Mouse (Mus musculus) limb, embryonic 11.5 days (tissue): ENCODE measurements around the gene Sdhb. TPM values are rescaled to one million over a fixed set of nuclear protein-coding genes. Genes with fewer than 3 reads are reported as not detected.

Source experiments
- ATAC-seq: fragments of 200-750 bp; cut with Nextera tagmentation; 2 replicates; pipeline ENCODE4 v1.8.0; 2017; ENCODE audit warnings: low read depth; ENCODE audit not compliant: insufficient number of reproducible peaks, low FRiP score, low TSS enrichment
- DNase-seq: peaks from one replicate; pipeline ENCODE4 v3.0.0-alpha.2; 2015; ENCODE audit warnings: low spot score
- H3K27ac ChIP-seq: fragments of 300-500 bp; sonication (generic); replicated peaks from 2 replicates; pipeline ENCODE4 v1.5.1; 2014; ENCODE audit warnings: low read depth, mild to moderate bottlenecking, low read length
- H3K27me3 ChIP-seq: fragments of 300-500 bp; sonication (generic); 2 replicates; pipeline ENCODE4 v1.6.1; 2014; ENCODE audit warnings: mild to moderate bottlenecking, low read length, mixed read lengths; ENCODE audit not compliant: control insufficient read depth, insufficient read depth
- H3K36me3 ChIP-seq: fragments of 300-500 bp; sonication (generic); 2 replicates; pipeline ENCODE4 v1.6.1; 2014; ENCODE audit warnings: mild to moderate bottlenecking, low read length, moderate library complexity, mixed read lengths; ENCODE audit not compliant: control insufficient read depth, insufficient read depth
- H3K4me1 ChIP-seq: fragments of 300-500 bp; sonication (generic); 2 replicates; pipeline ENCODE4 v1.6.1; 2014; ENCODE audit warnings: low read length, mixed read lengths; ENCODE audit not compliant: control insufficient read depth, insufficient read depth
- H3K4me2 ChIP-seq: fragments of 300-500 bp; sonication (generic); 2 replicates; pipeline ENCODE4 v1.6.1; 2014; ENCODE audit warnings: low read depth, mild to moderate bottlenecking, moderate library complexity; ENCODE audit not compliant: severe bottlenecking
- H3K4me3 ChIP-seq: fragments of 300-500 bp; sonication (generic); 2 replicates; pipeline ENCODE4 v1.5.1; 2014; ENCODE audit warnings: low read depth, low read length
- H3K9ac ChIP-seq: fragments of 300-500 bp; sonication (generic); 2 replicates; pipeline ENCODE4 v1.6.1; 2014; ENCODE audit warnings: mild to moderate bottlenecking, low read length
- H3K9me3 ChIP-seq: fragments of 300-500 bp; sonication (generic); 2 replicates; pipeline ENCODE4 v1.6.1; 2016; ENCODE audit warnings: low read length; ENCODE audit not compliant: control insufficient read depth
- WGBS: fragments of 180-500 bp; shearing (Covaris S2); extraction: QIAGEN DNeasy Blood & Tissue Kit; methylation state at CpG from one replicate; pipeline ENCODE4 v1.1.7; 2014; 5-methylcytosine and 5-hydroxymethylcytosine counted together
- polyA plus RNA-seq: library from polyadenylated mRNA; unstranded; fragments of >200 nt; fragmentation: Nextera tagmentation; extraction: Ambion mirVana; gene quantifications from 2 replicates; pipeline ENCODE4 v1.2.1, GENCODE M21; 2014

Sdhb gene
- polyA plus RNA-seq, 1 experiment from 2014 or later: 421 TPM

- Histone ChIP-seq H3K9ac (peak overlapping the region; percentile 92), H3K27ac (no peak overlapping the region; the same call in 1 of the 2 replicates), H3K4me1 (peaks cover 8% of the 10 kb centered on the region; the same call in 1 of the 2 replicates), H3K36me3 (no peaks in the 10 kb centered on the region), H3K4me2 (peak overlapping the region; percentile 92), H3K4me3 (peak overlapping the region; percentile 96), H3K27me3 (no peaks in the 10 kb centered on the region), H3K9me3 (no peaks in the 10 kb centered on the region)
- WGBS: 2% methylated on average over 38 of the region's 38 CpGs
- DNase-seq (no peak), ATAC-seq (peak; percentile 14; the same call in 1 of the 2 replicates)
Observed at GRCm38 (mm10) chr4:140961467-140962206, 634 bp downstream of the Sdhb start.

- no peak for ATAC-seq
- H3K4me3 ChIP-seq: peak overlapping the region; percentile 96
- 76% methylated on average over 8 of the region's 8 CpGs for WGBS
- H3K27me3 ChIP-seq: no peaks in the 10 kb centered on the region
- peak overlapping the region; percentile 92 for H3K9ac ChIP-seq
- peak overlapping the region; percentile 92 for H3K4me2 ChIP-seq
- peaks cover 8% of the 10 kb centered on the region; the same call in 1 of the 2 replicates for H3K4me1 ChIP-seq
- no peaks in the 10 kb centered on the region for H3K9me3 ChIP-seq
- no peak overlapping the region for H3K27ac ChIP-seq
- DNase-seq: no peak
- H3K36me3 ChIP-seq: no peaks in the 10 kb centered on the region
Observed at GRCm38 (mm10) chr4:140962207-140962909, 1.4 kb downstream of the Sdhb start.

GRCm38 (mm10) chr4:140962950-140963349, 1.9 kb downstream of the Sdhb start:
- Histone ChIP-seq H3K27ac (no peak overlapping the region), H3K27me3 (no peaks in the 10 kb centered on the region), H3K9me3 (no peaks in the 10 kb centered on the region), H3K4me1 (peaks cover 8% of the 10 kb centered on the region; the same call in 1 of the 2 replicates), H3K4me2 (no peak overlapping the region), H3K9ac (no peak overlapping the region), H3K4me3 (no peak overlapping the region), H3K36me3 (no peaks in the 10 kb centered on the region)
- 42% methylated on average over 5 of the region's 5 CpGs for WGBS
- ATAC-seq (no peak), DNase-seq (no peak)

GRCm38 (mm10) chr4:140963941-140964597, 3.1 kb downstream of the Sdhb start:
- no peak overlapping the region for H3K4me2 ChIP-seq
- H3K4me1 ChIP-seq: peaks cover 8% of the 10 kb centered on the region; the same call in 1 of the 2 replicates
- H3K4me3 ChIP-seq: no peak overlapping the region
- no peak overlapping the region for H3K9ac ChIP-seq
- ATAC-seq: no peak
- 87% methylated on average over 9 of the region's 9 CpGs for WGBS
- no peak for DNase-seq
- H3K36me3 ChIP-seq: no peaks in the 10 kb centered on the region
- H3K27ac ChIP-seq: no peak overlapping the region
- H3K27me3 ChIP-seq: no peaks in the 10 kb centered on the region
- no peaks in the 10 kb centered on the region for H3K9me3 ChIP-seq

- no peaks in the 10 kb centered on the region for H3K27me3 ChIP-seq
- no peak overlapping the region for H3K4me3 ChIP-seq
- H3K9me3 ChIP-seq: no peaks in the 10 kb centered on the region
- H3K4me1 ChIP-seq: peaks cover 8% of the 10 kb centered on the region; the same call in 1 of the 2 replicates
- WGBS: 25% methylated on average over 7 of the region's 7 CpGs
- no peak overlapping the region for H3K9ac ChIP-seq
- no peak overlapping the region for H3K27ac ChIP-seq
- no peak overlapping the region for H3K4me2 ChIP-seq
- H3K36me3 ChIP-seq: no peaks in the 10 kb centered on the region
- DNase-seq (peak; percentile 81), ATAC-seq (no peak)
Observed at GRCm38 (mm10) chr4:140964620-140965019, 3.6 kb downstream of the Sdhb start.

GRCm38 (mm10) chr4:140967386-140968159, 6.6 kb downstream of the Sdhb start:
- 88% methylated on average over 11 of the region's 11 CpGs for WGBS
- no peak overlapping the region for H3K4me2 ChIP-seq
- H3K9me3 ChIP-seq: no peaks in the 10 kb centered on the region
- no peaks in the 10 kb centered on the region for H3K27me3 ChIP-seq
- H3K9ac ChIP-seq: no peak overlapping the region
- no peak overlapping the region for H3K27ac ChIP-seq
- ATAC-seq (no peak), DNase-seq (no peak)
- no peak overlapping the region for H3K4me3 ChIP-seq
- H3K4me1 ChIP-seq: no peaks in the 10 kb centered on the region
- peaks cover 5% of the 10 kb centered on the region for H3K36me3 ChIP-seq

GRCm38 (mm10) chr4:140971691-140972090, 10.7 kb downstream of the Sdhb start:
- H3K27ac ChIP-seq: no peak overlapping the region

GRCm38 (mm10) chr4:140974408-140974807, 13.4 kb downstream of the Sdhb start:
- WGBS: 96% methylated on average over 6 of the region's 6 CpGs
- Histone ChIP-seq H3K9ac (no peak overlapping the region), H3K4me3 (no peak overlapping the region), H3K27ac (no peak overlapping the region), H3K27me3 (no peaks in the 10 kb centered on the region), H3K36me3 (peaks cover 20% of the 10 kb centered on the region), H3K4me2 (no peak overlapping the region), H3K4me1 (no peaks in the 10 kb centered on the region), H3K9me3 (no peaks in the 10 kb centered on the region)
- no peak for DNase-seq
- no peak for ATAC-seq

More at GRCm38 (mm10) chr4:140971691-140972090, 10.7 kb downstream of the Sdhb start:
- DNase-seq (no peak), ATAC-seq (no peak)
- H3K9me3 ChIP-seq: no peaks in the 10 kb centered on the region
- H3K4me3 ChIP-seq: no peak overlapping the region
- H3K4me1 ChIP-seq: no peaks in the 10 kb centered on the region
- no peak overlapping the region for H3K4me2 ChIP-seq
- H3K27me3 ChIP-seq: no peaks in the 10 kb centered on the region
- WGBS: 91% methylated on average over 13 of the region's 13 CpGs
- H3K36me3 ChIP-seq: peaks cover 20% of the 10 kb centered on the region
- no peak overlapping the region for H3K9ac ChIP-seq
